Mouse (Mus musculus) embryonic facial prominence, embryonic 15.5 days (tissue): ENCODE measurements around the gene Tceal8. TPM values are rescaled to one million over a fixed set of nuclear protein-coding genes. Genes with fewer than 3 reads are reported as not detected.
"Not testable (repeated sequence)": the region's sequence is repeated elsewhere in the genome, so short reads cannot be mapped to it uniquely, and the experiment has no call there.

Experiments used
- ATAC-seq: fragments of 200-750 bp; cut with Nextera tagmentation; 2 replicates; pipeline ENCODE4 v1.8.0; 2017; ENCODE audit warnings: low read depth, moderate TSS enrichment; ENCODE audit not compliant: insufficient number of reproducible peaks, low FRiP score, low TSS enrichment
- H3K27ac ChIP-seq: fragments of 300-500 bp; sonication (generic); replicated peaks from 2 replicates; pipeline ENCODE4 v1.5.1; 2015; ENCODE audit warnings: mild to moderate bottlenecking, inconsistent platforms
- H3K27me3 ChIP-seq: fragments of 300-500 bp; sonication (generic); 2 replicates; pipeline ENCODE4 v1.6.1; 2015; ENCODE audit warnings: inconsistent platforms
- H3K36me3 ChIP-seq: fragments of 300-500 bp; sonication (generic); 2 replicates; pipeline ENCODE4 v1.6.1; 2015; ENCODE audit warnings: mild to moderate bottlenecking, inconsistent platforms
- H3K4me1 ChIP-seq: fragments of 300-500 bp; sonication (generic); 2 replicates; pipeline ENCODE4 v1.6.1; 2015; ENCODE audit warnings: inconsistent platforms
- H3K4me2 ChIP-seq: fragments of 300-500 bp; sonication (generic); replicated peaks from 2 replicates; pipeline ENCODE4 v1.6.1; 2015; ENCODE audit warnings: mild to moderate bottlenecking, inconsistent platforms
- H3K4me3 ChIP-seq: fragments of 300-500 bp; sonication (generic); replicated peaks from 2 replicates; pipeline ENCODE4 v1.5.1; 2015; ENCODE audit warnings: mild to moderate bottlenecking, inconsistent platforms
- H3K9ac ChIP-seq: fragments of 300-500 bp; sonication (generic); 2 replicates; pipeline ENCODE4 v1.6.1; 2015; ENCODE audit warnings: inconsistent platforms
- H3K9me3 ChIP-seq: fragments of 300-500 bp; sonication (generic); replicated peaks from 2 replicates; pipeline ENCODE4 v1.6.1; 2016; ENCODE audit warnings: inconsistent platforms
- WGBS: fragments of 180-500 bp; shearing (Covaris S2); methylation state at CpG from one replicate; pipeline ENCODE4 v1.1.7; 2015; 5-methylcytosine and 5-hydroxymethylcytosine counted together
- polyA plus RNA-seq: library from polyadenylated mRNA; unstranded; fragments of >200 nt; fragmentation: Nextera tagmentation; extraction: Ambion mirVana; gene quantifications from 2 replicates; pipeline ENCODE4 v1.2.1, GENCODE M21; 2015

Tceal8 gene
- polyA plus RNA-seq, 1 experiment from 2014 or later, result 189 TPM

DNA sequence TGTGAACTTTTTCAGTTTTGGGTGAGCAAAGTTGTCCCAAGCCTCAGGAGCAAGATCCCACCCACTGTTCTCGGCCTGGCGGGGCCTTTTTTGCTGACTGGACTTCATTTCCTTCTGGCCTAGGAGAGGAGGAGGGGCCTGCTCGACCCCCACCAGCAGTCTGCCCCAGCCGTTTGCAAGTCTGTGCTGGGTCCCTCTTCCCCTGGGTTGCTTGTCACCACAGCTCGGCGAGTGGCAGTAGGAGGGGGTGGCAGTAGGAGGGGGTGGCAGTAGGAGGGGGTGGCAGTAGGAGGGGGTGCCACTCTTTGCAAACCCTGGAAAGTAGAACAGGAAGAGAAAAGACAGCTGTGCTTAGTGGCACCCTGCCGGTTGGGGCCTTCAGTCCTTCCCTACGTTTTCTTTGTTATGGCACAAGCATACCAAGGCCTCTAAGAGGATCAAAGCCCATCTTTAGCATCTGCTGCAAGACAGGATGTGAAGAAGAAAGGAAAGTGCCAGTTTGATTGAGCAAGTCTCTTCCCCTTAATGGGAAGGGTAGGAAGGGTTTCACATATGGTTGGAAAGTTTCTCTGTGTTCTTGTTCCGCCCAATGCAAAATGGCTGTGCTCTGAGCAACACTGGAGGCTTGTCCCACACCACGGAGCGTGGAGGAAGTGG is 8.9 kb upstream of the Tceal8 start:
- Histone ChIP-seq H3K9me3 (no peaks in the 10 kb centered on the region), H3K27me3 (no peaks in the 10 kb centered on the region), H3K4me2 (no peak overlapping the region), H3K4me1 (no peaks in the 10 kb centered on the region), H3K36me3 (no peaks in the 10 kb centered on the region), H3K27ac (no peak overlapping the region), H3K4me3 (no peak overlapping the region), H3K9ac (no peak overlapping the region)
- no peak for ATAC-seq
- WGBS, result 31% methylated on average over 11 of the region's 11 CpGs

DNA sequence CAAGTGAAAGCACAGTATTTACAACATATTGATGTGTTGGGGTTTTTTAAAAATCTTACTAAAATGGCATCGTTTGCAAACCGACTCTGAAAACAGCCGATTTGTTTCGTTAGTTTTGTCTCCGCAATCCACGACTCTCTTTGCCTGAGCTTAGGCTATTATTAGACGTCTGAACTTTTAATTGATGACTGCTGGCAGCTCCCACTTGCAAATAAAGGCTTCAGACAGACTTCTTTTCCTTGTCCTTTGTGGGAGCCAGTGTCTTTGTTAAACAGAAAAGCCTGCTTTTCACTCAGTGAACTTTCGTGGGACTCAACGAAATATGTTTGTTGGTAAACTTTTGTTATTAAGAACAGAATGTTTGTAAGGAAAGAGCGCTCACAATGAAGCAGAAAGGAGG is 644 bp upstream of the Tceal8 start:
- Histone ChIP-seq H3K9me3 (no peaks in the 10 kb centered on the region), H3K27me3 (no peaks in the 10 kb centered on the region; the same call in 1 of the 2 replicates), H3K4me1 (no peaks in the 10 kb centered on the region), H3K27ac (peak overlapping the region; percentile 91), H3K4me3 (peak overlapping the region; percentile 59), H3K4me2 (peak overlapping the region; percentile 38), H3K9ac (no peak overlapping the region), H3K36me3 (no peaks in the 10 kb centered on the region)
- no peak for ATAC-seq
- WGBS, result 23% methylated on average over 10 of the region's 10 CpGs

DNA sequence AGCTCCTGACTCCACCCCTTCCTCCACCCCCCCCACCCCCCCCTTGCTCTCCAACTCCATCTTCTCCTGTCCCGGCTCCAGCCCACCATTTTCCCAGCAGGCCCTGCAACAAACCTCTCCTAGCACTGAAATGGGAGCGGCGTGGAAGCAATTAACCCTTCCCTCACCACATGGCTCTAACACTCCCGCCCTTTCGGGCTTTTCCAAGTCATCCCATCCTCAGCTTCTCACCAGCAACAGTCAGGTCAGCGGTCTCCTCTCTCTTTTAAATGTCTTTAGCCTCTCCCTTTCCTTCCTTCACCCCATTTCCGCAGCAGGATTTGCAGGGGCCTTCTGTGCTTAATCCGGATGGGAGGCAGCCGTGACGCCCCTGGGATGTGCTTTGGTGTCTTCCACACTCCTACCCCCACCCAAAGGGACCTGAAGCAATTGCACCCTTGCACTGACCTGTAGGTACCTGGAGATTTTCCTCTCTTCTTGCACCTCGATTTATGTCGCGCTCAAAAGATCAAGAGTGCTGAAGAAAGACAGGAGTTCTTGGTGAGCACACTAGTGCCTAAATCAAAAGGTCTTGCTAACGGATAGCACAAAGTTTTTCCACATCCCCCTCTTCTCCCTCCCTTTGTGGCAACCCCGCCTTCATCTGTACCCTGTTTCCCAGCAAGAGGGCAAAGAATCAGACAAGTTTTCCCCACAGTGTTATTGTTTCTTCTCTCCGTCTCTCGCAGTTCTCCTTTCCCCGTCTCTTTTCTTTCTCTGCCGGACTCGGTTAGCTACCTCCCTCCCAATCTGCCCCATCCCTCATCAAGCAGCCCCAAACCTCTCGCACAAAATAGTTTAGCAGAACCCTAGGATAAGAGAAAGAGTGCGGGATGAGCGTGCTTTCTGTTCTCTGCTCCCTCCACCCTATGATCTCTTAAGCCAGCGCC is 689 bp downstream of the Tceal8 start:
- Histone ChIP-seq H3K9ac (peak overlapping the region; percentile 56), H3K27me3 (no peaks in the 10 kb centered on the region; the same call in 1 of the 2 replicates), H3K27ac (peak overlapping the region; percentile 91), H3K4me3 (peak overlapping the region; percentile 59), H3K4me1 (no peaks in the 10 kb centered on the region), H3K4me2 (peak overlapping the region; percentile 42), H3K36me3 (no peaks in the 10 kb centered on the region), H3K9me3 (no peaks in the 10 kb centered on the region)
- 21% methylated on average over 24 of the region's 24 CpGs for WGBS
- ATAC-seq, result peak; percentile 72; the same call in 1 of the 2 replicates

DNA sequence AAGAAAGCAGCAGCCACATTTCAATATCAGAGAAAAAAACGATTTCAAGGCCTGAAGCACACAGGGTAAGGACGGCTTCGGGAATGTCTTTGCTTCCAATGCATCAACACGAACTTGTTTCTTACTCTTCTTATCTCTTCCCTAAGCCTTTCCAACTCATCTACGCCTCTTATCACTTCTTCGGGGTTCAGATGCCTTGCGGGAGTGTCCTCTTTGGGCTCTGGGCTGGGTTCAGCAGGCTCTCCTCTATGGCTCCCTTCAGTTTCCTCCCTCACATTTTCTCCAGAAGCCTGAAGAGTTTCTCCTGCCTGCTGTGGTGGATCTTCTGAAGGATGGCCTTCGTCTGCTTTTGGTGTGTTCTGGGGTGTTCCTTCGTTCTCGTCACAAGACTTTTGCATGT is 1.5 kb downstream of the Tceal8 start:
- Histone ChIP-seq H3K27me3 (no peaks in the 10 kb centered on the region; the same call in 1 of the 2 replicates), H3K9me3 (no peaks in the 10 kb centered on the region), H3K4me3 (peak overlapping the region; percentile 59), H3K36me3 (no peaks in the 10 kb centered on the region), H3K9ac (no peak overlapping the region), H3K4me1 (no peaks in the 10 kb centered on the region), H3K27ac (no peak overlapping the region), H3K4me2 (peak overlapping the region; percentile 42)
- no peak for ATAC-seq
- 59% methylated on average over 10 of the region's 10 CpGs for WGBS

DNA sequence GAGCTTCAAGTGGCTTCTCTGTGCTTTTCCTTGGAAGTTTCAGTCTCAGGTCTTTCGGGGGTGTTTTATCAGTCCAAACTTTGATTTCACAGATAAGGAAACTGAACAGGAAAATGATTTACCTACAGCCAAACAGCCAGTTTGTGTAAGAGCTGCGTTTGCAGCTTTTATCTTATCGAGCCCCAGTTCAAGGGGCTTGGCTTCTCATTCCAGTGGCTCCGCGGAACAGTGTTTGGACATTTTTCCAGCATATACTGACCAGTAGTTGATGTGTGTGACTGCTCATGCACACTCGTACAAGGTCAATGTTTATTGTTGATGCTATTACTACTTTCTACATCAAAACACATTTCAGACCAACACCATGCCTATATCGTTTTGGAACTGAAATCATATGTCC is 27.9 kb downstream of the Tceal8 start:
- Histone ChIP-seq H3K4me3 (no peak overlapping the region), H3K4me2 (no peak overlapping the region), H3K9ac (no peak overlapping the region), H3K27me3 (no peaks in the 10 kb centered on the region), H3K4me1 (no peaks in the 10 kb centered on the region), H3K27ac (no peak overlapping the region), H3K36me3 (no peaks in the 10 kb centered on the region), H3K9me3 (no peaks in the 10 kb centered on the region)
- WGBS, result 65% methylated on average over 7 of the region's 7 CpGs
- ATAC-seq, result no peak

DNA sequence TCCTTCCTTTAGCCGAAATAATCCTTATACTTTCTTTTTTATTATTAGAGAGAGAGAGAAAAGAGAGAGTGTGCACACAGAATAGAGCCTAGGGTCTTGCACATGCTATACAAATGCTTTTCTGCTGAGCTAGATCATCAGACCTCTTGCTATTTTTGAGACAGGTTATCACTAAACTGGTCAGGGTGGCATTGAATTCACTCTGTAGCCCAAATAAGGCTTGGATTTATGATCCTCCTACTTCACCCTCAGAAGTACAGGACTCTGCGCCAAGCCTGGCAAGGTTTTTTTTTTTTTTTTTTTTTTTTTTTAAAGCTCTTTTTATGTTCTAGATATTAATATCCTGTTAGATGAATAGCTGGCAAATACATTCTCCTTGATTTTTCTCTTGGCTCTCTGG is 28.4 kb downstream of the Tceal8 start:
- H3K9me3 ChIP-seq, result no peaks in the 10 kb centered on the region
- no peaks in the 10 kb centered on the region for H3K36me3 ChIP-seq
- no peak overlapping the region for H3K4me3 ChIP-seq
- H3K27me3 ChIP-seq, result no peaks in the 10 kb centered on the region
- ATAC-seq, result no peak
- no peak overlapping the region for H3K27ac ChIP-seq
- no peak overlapping the region for H3K4me2 ChIP-seq
- H3K4me1 ChIP-seq, result no peaks in the 10 kb centered on the region
- H3K9ac ChIP-seq, result no peak overlapping the region
- WGBS, result 75% methylated on average over 2 of the region's 2 CpGs

DNA sequence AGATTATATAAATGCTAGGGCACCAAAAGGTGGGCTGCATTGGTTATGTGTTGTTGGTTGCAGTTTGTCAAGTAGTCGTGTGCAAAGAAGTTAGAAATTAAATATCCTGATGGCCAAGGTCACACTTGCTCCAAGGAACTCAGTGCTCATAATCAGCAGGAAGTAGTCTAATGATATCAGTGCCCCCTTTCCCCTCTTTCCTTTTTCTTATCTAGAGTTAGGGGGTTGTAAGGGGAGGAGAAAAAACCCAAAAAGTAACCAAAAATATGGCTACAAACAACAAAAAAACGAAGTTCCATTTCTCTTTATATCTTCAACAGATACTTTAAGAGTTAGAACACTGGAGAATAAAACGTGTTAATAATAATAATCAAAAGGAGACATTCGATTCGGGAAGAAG is 30.8 kb downstream of the Tceal8 start:
- H3K9me3 ChIP-seq, result no peaks in the 10 kb centered on the region
- no peak for ATAC-seq
- no peak overlapping the region for H3K9ac ChIP-seq
- no peaks in the 10 kb centered on the region for H3K36me3 ChIP-seq
- no peak overlapping the region for H3K27ac ChIP-seq
- H3K27me3 ChIP-seq, result no peaks in the 10 kb centered on the region
- H3K4me1 ChIP-seq, result no peaks in the 10 kb centered on the region
- H3K4me2 ChIP-seq, result no peak overlapping the region
- 81% methylated on average over 5 of the region's 5 CpGs for WGBS
- H3K4me3 ChIP-seq, result no peak overlapping the region

DNA sequence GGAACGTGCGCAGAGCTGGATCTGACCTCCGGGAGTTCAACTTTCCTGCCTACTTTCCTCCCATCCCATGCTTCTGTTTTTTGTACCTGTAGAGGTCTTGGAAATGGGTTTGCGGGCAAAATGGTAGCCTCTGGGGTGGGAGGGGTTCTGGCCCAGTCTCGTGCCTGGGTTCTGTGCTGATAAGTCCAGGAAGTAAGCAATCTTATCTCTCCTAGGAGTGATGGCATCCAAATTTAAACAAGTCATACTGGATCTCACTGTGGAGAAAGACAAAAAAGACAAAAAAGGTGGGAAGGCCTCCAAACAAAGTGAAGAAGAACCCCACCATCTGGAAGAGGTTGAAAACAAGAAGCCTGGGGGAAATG is 32.5 kb downstream of the Tceal8 start:
- H3K9ac ChIP-seq, H3K9me3 ChIP-seq: not testable (repeated sequence)
- 35% methylated on average over 5 of the region's 5 CpGs for WGBS

DNA sequence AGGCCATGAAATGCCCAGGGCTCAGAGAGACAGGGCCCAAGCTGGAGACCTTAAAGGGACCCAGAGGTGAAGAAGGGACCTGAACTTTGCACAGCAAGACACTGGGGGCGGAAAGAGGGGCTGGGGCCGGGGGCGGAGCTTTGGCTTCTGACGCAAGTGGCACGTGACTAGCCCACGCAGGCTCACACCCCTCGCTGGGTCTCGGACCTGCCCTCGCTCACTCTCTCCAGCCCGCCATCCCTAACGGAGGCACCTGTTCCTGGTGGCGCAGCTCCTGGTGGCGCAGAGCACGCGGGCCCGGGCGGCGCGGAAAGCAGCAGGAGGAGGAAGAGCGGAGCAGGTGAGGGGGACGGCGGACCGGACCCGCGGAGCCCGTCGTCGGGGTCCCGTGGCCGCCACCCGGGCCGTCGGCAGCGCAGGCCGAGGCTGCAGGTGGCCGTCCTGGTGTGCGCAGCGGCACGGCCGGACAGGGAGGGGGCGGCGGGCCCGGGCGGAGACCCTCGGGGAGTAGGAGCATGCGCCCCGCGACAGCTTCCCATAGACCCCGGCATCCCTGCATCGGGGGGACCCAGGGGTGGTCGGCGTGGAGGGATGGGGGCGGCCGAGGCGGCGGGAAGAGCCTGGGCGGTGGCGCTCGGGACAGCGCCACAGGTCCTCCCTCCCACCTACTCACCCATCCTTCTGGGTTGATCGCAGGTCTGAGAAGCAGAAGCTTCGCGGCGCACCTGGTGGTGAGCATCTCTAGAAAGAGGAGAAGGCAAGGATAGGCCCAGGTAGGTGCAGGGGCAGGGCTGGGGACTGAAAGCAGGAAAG is 33.1 kb downstream of the Tceal8 start, which contains the start of gene Bex4:
TSS of gene Bex4 (plus strand) at position 170 of the 813 bp plus-strand sequence.
- H3K27ac ChIP-seq, H3K9ac ChIP-seq, H3K9me3 ChIP-seq, H3K36me3 ChIP-seq, H3K4me1 ChIP-seq, H3K27me3 ChIP-seq: not testable (repeated sequence)
- WGBS, result 33% methylated on average over 16 of the region's 64 CpGs
- ATAC-seq, result peak; percentile 72; the same call in 1 of the 2 replicates
- Histone ChIP-seq H3K4me3 (peak within 1 kb of the TSS; percentile 34), H3K4me2 (peak within 1 kb of the TSS; percentile 47)

More for the DNA sequence above, 32.5 kb downstream of the Tceal8 start:
- H3K4me3 ChIP-seq, result peak overlapping the region; percentile 34
- ATAC-seq, H3K4me1 ChIP-seq, H3K27me3 ChIP-seq, H3K36me3 ChIP-seq, H3K27ac ChIP-seq: not testable (repeated sequence)
- peak overlapping the region; percentile 47 for H3K4me2 ChIP-seq

DNA sequence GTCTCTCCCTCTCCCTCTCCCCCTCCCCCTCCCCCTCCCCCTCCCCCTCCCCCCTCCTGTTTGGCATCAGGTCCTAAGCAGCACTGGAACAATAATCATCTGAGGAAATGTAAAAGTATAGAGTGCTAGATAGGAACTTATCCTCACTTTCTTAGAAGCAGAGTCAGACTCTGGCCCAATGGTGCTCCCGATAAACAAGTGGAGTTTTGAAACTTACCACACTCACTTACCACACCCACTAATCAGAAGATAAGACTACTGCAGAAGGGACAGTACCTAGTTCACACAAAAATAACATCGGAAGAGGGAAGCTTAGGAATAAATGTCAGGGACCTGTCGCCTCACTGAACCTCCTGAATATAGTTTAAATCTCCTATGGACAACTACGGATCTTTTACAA is 36.6 kb downstream of the Tceal8 start:
- no peaks in the 10 kb centered on the region for H3K27me3 ChIP-seq
- no peaks in the 10 kb centered on the region for H3K9me3 ChIP-seq
- WGBS, result 89% methylated on average over 4 of the region's 4 CpGs
- H3K27ac ChIP-seq, result no peak overlapping the region
- no peak overlapping the region for H3K4me3 ChIP-seq
- H3K4me1 ChIP-seq, result no peaks in the 10 kb centered on the region
- no peak overlapping the region for H3K4me2 ChIP-seq
- no peak for ATAC-seq
- H3K36me3 ChIP-seq, result no peaks in the 10 kb centered on the region
- no peak overlapping the region for H3K9ac ChIP-seq

DNA sequence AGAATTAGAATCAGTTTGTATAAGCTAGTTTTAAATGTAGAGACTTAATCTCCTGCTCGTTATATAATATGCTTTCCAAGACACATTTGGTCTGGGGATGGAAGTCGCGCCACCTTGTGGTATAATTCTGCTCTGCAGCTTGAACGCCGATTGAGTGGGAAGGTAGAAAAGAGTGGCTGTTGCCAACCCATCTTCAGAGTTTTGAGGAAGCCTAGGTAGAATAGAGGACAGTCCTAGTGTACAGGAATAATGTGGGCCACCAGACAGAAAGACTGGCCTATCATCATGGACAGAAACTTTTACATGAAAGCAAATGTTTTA is 44.4 kb downstream of the Tceal8 start:
- no peak for ATAC-seq
- H3K27ac ChIP-seq, result no peak overlapping the region
- 15% methylated on average over 5 of the region's 5 CpGs for WGBS

More for the DNA sequence above, 44.4 kb downstream of the Tceal8 start:
- no peaks in the 10 kb centered on the region for H3K27me3 ChIP-seq
- H3K4me2 ChIP-seq, result no peak overlapping the region
- H3K9ac ChIP-seq, result no peak overlapping the region
- no peaks in the 10 kb centered on the region for H3K9me3 ChIP-seq
- no peak overlapping the region for H3K4me3 ChIP-seq
- no peaks in the 10 kb centered on the region for H3K36me3 ChIP-seq
- H3K4me1 ChIP-seq, result no peaks in the 10 kb centered on the region
